Mouse (Mus musculus) stomach, embryonic 15.5 days (tissue): ENCODE results near the gene Sucla2. TPM values are rescaled to one million over a fixed set of nuclear protein-coding genes. Genes with fewer than 3 reads are reported as not detected.
A peak's percentile ranks its signal among the peaks of the same experiment; 100 is the strongest.

Source experiments
- ATAC-seq: fragments of 200-750 bp; cut with Nextera tagmentation; 2 replicates; pipeline ENCODE4 v1.8.0; 2017; ENCODE audit warnings: low read depth, moderate number of reproducible peaks, moderate TSS enrichment; ENCODE audit not compliant: insufficient read depth, low FRiP score
- H3K27ac ChIP-seq: fragments of 300-500 bp; sonication (generic); 2 replicates; pipeline ENCODE4 v1.5.1; 2015; ENCODE audit warnings: mild to moderate bottlenecking, inconsistent platforms
- H3K27me3 ChIP-seq: fragments of 300-500 bp; sonication (generic); replicated peaks from 2 replicates; pipeline ENCODE4 v1.6.1; 2015; ENCODE audit warnings: inconsistent platforms
- H3K36me3 ChIP-seq: fragments of 300-500 bp; sonication (generic); 2 replicates; pipeline ENCODE4 v1.6.1; 2015; ENCODE audit warnings: inconsistent platforms
- H3K4me1 ChIP-seq: fragments of 300-500 bp; sonication (generic); 2 replicates; pipeline ENCODE4 v1.6.1; 2015; ENCODE audit warnings: inconsistent platforms
- H3K4me2 ChIP-seq: fragments of 300-500 bp; sonication (generic); 2 replicates; pipeline ENCODE4 v1.6.1; 2015; ENCODE audit warnings: mild to moderate bottlenecking, inconsistent platforms
- H3K4me3 ChIP-seq: fragments of 300-500 bp; sonication (generic); replicated peaks from 2 replicates; pipeline ENCODE4 v1.5.1; 2015; ENCODE audit warnings: inconsistent platforms
- H3K9ac ChIP-seq: fragments of 300-500 bp; sonication (generic); 2 replicates; pipeline ENCODE4 v1.6.1; 2015; ENCODE audit warnings: inconsistent platforms
- H3K9me3 ChIP-seq: fragments of 300-500 bp; sonication (generic); 2 replicates; pipeline ENCODE4 v1.6.1; 2016; ENCODE audit warnings: inconsistent platforms
- WGBS: fragments of 180-500 bp; shearing (Covaris S2); methylation state at CpG from one replicate; pipeline ENCODE4 v1.1.7; 2015; 5-methylcytosine and 5-hydroxymethylcytosine counted together
- polyA plus RNA-seq: library from polyadenylated mRNA; unstranded; fragments of >200 nt; fragmentation: Nextera tagmentation; extraction: Ambion mirVana; gene quantifications from 2 replicates; pipeline ENCODE4 v1.2.1, GENCODE M21; 2015

Gene Sucla2
- polyA plus RNA-seq = 101 and 117 TPM in 2 replicates

- Histone ChIP-seq H3K9ac (0 out of 2 replicates have a peak within 1 kb of the TSS, but pooled peaks have one; percentile 9), H3K4me2 (peak within 1 kb of the TSS; percentile 47), H3K36me3 (no peaks in the 10 kb centered on the region), H3K4me1 (0 out of 2 replicates have a peak, but pooled peaks cover 5% of the 10 kb centered on the region), H3K4me3 (peak within 1 kb of the TSS; percentile 54), H3K27me3 (no peaks in the 10 kb centered on the region), H3K9me3 (no peaks in the 10 kb centered on the region), H3K27ac (peak within 1 kb of the TSS; percentile 87)
- WGBS = under 1% methylated on average over 41 of the region's 41 CpGs
- peak; percentile 100 for ATAC-seq
These were observed at the start of gene Sucla2 for GRCm38 (mm10) chr14:73524766-73525448. TSS of gene Sucla2 (plus strand) at chr14:73525319.

DNA sequence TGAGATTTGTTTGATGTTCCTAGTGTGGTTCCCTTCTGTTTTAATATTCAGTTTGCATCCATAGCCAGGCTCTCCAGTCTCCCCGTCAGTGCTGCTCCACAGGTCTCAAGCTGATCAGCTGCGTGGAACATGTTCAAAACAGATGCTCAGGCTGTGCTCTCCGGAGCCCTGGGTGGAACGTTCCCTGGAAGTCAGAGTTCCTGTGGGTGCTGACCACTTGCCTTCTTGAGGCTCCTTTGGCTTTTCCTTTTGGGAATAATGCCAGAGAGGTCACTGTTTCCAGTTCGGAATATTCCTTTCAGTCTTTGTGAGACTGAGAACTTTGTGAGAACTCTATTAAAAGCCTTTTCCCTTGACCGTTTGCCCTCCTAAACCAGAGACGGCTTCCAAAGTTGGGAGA is 49.6 kb upstream of the Sucla2 start:
- Histone ChIP-seq H3K9me3 (no peaks in the 10 kb centered on the region), H3K9ac (no peak overlapping the region), H3K4me2 (no peak overlapping the region), H3K4me1 (peaks cover 6% of the 10 kb centered on the region; the same call in 1 of the 2 replicates), H3K36me3 (no peaks in the 10 kb centered on the region), H3K27ac (no peak overlapping the region), H3K4me3 (no peak overlapping the region), H3K27me3 (no peaks in the 10 kb centered on the region)
- WGBS = 70% methylated on average over 7 of the region's 7 CpGs
- ATAC-seq = no peak

DNA sequence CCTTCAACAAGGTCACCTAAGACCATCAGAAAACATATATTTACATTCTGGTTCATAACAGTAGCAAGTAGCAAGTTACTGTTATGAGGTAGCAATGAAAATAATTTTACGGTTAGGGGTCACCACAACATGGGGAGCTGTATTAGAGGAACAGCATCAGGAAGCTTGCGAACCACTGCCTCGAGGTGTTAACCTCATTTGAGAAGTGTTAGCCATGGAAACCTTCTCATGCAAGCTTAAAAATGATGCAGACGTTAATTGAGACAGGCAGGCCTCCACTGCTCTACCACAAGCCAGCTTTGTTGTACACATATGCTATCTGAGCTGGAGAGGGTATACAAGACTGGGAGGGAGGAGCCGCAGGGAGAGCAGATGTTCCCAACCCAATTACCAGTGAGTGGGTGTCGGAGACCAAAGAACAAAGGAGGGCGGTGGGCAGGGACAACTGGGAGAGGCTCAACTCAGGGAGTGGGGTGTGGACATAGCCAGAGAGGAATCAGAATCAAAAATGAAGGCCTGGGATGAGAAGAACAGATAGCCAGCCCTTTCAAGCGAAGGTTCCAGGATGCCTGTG is 48.7 kb upstream of the Sucla2 start:
- Histone ChIP-seq H3K4me3 (no peak overlapping the region), H3K4me2 (no peak overlapping the region), H3K9ac (no peak overlapping the region), H3K27ac (no peak overlapping the region), H3K36me3 (no peaks in the 10 kb centered on the region), H3K27me3 (no peaks in the 10 kb centered on the region), H3K4me1 (peaks cover 6% of the 10 kb centered on the region; the same call in 1 of the 2 replicates), H3K9me3 (no peaks in the 10 kb centered on the region)
- no peak for ATAC-seq
- WGBS = 77% methylated on average over 8 of the region's 8 CpGs

- Histone ChIP-seq H3K9ac (no peak overlapping the region), H3K36me3 (no peaks in the 10 kb centered on the region), H3K4me3 (no peak overlapping the region), H3K27me3 (no peaks in the 10 kb centered on the region), H3K4me1 (peaks cover 6% of the 10 kb centered on the region; the same call in 1 of the 2 replicates), H3K9me3 (no peaks in the 10 kb centered on the region), H3K27ac (no peak overlapping the region), H3K4me2 (no peak overlapping the region)
- ATAC-seq = no peak
- WGBS = 89% methylated on average over 10 of the region's 10 CpGs
These were observed 48.0 kb upstream of the Sucla2 start for GRCm38 (mm10) chr14:73477077-73477476.

DNA sequence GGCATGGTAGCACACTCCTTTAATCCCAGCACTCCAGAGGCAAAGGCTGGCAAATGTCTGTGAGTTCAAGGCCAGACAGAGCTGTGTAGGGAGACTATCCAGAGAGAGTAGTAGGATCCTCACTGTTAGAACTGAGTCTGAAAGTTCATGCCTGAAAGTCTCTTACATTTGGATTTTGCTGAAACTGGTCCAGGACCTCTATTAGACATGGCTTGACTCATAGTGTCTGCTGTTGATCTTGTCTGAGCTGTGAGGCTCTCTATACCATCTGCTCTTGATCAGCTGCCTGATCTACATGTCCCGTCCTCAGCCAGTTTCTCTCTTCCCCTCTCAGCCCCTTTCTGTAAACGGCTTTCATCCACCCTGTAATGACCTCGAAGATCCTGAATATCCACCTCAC is 46.8 kb upstream of the Sucla2 start:
- 74% methylated on average over 3 of the region's 3 CpGs for WGBS
- ATAC-seq = no peak

GRCm38 (mm10) chr14:73479771-73480170 is 45.3 kb upstream of the Sucla2 start:
- Histone ChIP-seq H3K36me3 (no peaks in the 10 kb centered on the region), H3K27me3 (no peaks in the 10 kb centered on the region), H3K27ac (no peak overlapping the region), H3K9me3 (no peaks in the 10 kb centered on the region), H3K4me2 (no peak overlapping the region), H3K4me1 (no peaks in the 10 kb centered on the region), H3K9ac (no peak overlapping the region), H3K4me3 (no peak overlapping the region)
- 63% methylated on average over 1 of the region's 1 CpGs for WGBS
- no peak for ATAC-seq

More for the DNA sequence above, 46.8 kb upstream of the Sucla2 start:
- Histone ChIP-seq H3K4me3 (no peak overlapping the region), H3K27me3 (no peaks in the 10 kb centered on the region), H3K9ac (no peak overlapping the region), H3K9me3 (no peaks in the 10 kb centered on the region), H3K27ac (no peak overlapping the region), H3K4me1 (peaks cover 6% of the 10 kb centered on the region; the same call in 1 of the 2 replicates), H3K4me2 (no peak overlapping the region), H3K36me3 (no peaks in the 10 kb centered on the region)

- 69% methylated on average over 5 of the region's 5 CpGs for WGBS
- H3K4me1 ChIP-seq = no peaks in the 10 kb centered on the region
- no peaks in the 10 kb centered on the region for H3K27me3 ChIP-seq
- H3K9ac ChIP-seq = no peak overlapping the region
- H3K9me3 ChIP-seq = no peaks in the 10 kb centered on the region
- 0 out of 2 replicates have a peak, but pooled peaks have one; percentile 14 for ATAC-seq
- no peak overlapping the region; the same call in 1 of the 2 replicates for H3K27ac ChIP-seq
- H3K4me2 ChIP-seq = no peak overlapping the region
- H3K36me3 ChIP-seq = no peaks in the 10 kb centered on the region
- H3K4me3 ChIP-seq = no peak overlapping the region
These were observed 41.4 kb upstream of the Sucla2 start for GRCm38 (mm10) chr14:73483516-73484229.

GRCm38 (mm10) chr14:73484366-73485110 is 40.6 kb upstream of the Sucla2 start:
- Histone ChIP-seq H3K36me3 (no peaks in the 10 kb centered on the region), H3K9me3 (no peaks in the 10 kb centered on the region), H3K4me1 (no peaks in the 10 kb centered on the region), H3K27ac (no peak overlapping the region), H3K9ac (no peak overlapping the region), H3K4me2 (no peak overlapping the region), H3K4me3 (no peak overlapping the region), H3K27me3 (no peaks in the 10 kb centered on the region)
- ATAC-seq = no peak
- WGBS = 62% methylated on average over 3 of the region's 3 CpGs

- no peak overlapping the region for H3K4me3 ChIP-seq
- H3K4me2 ChIP-seq = no peak overlapping the region
- no peak for ATAC-seq
- no peaks in the 10 kb centered on the region for H3K27me3 ChIP-seq
- H3K36me3 ChIP-seq = no peaks in the 10 kb centered on the region
- 71% methylated on average over 5 of the region's 5 CpGs for WGBS
- H3K27ac ChIP-seq = no peak overlapping the region
- no peak overlapping the region for H3K9ac ChIP-seq
- no peaks in the 10 kb centered on the region for H3K4me1 ChIP-seq
- H3K9me3 ChIP-seq = no peaks in the 10 kb centered on the region
These were observed 38.5 kb upstream of the Sucla2 start for GRCm38 (mm10) chr14:73486641-73487040.

DNA sequence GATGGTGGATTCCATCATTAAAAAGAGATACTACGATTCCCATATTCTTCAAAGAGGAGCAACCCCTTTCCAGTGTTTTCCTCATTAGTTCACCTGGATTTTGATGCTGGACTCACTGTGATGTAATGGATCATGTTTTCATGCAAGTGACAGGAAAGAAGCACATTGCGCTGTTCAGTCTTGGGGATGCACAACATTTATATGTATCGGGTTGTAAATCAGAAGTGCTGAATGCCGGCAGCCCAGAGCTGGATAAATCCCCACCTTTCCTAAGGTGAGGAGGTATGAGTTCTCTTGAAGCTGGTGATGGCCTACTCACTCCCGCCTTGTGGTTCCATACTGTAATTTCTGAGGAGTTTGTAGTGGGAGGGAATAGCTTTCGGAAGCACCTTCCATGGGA is 31.8 kb upstream of the Sucla2 start:
- 89% methylated on average over 6 of the region's 6 CpGs for WGBS
- Histone ChIP-seq H3K4me2 (no peak overlapping the region), H3K36me3 (no peaks in the 10 kb centered on the region), H3K4me3 (no peak overlapping the region), H3K9ac (no peak overlapping the region), H3K9me3 (no peaks in the 10 kb centered on the region), H3K27ac (no peak overlapping the region), H3K4me1 (no peaks in the 10 kb centered on the region), H3K27me3 (no peaks in the 10 kb centered on the region)
- no peak for ATAC-seq

DNA sequence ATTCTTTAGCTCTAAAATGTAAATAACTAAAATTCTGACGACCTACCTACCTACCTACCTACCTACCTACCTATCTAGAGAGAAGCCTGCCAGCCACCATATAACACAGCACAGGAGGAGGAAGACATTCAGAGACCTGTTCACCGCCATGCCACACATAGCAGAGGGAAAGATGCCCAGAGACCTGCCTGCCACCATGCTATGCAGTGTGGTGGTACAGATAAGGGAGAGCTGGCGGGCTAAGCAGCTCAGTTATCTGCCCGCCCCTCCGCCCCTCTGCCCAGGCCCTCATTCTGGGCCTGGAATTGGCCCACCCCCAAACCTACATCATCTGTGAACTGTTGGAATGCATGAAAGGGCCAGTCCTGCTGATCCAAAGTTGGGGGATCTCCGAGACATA is 31.0 kb upstream of the Sucla2 start:
- no peak for ATAC-seq
- no peak overlapping the region for H3K4me3 ChIP-seq
- H3K27ac ChIP-seq = no peak overlapping the region
- no peak overlapping the region for H3K4me2 ChIP-seq
- no peaks in the 10 kb centered on the region for H3K9me3 ChIP-seq
- no peaks in the 10 kb centered on the region for H3K36me3 ChIP-seq
- no peak overlapping the region for H3K9ac ChIP-seq
- WGBS = 73% methylated on average over 6 of the region's 6 CpGs
- no peaks in the 10 kb centered on the region for H3K27me3 ChIP-seq
- H3K4me1 ChIP-seq = no peaks in the 10 kb centered on the region
